Mouse (Mus musculus): ENCODE results near the gene Klhdc3.

The Klhdc3 gene

GRCm38 (mm10) chr17:46656054-46656453, 24.7 kb downstream of the Klhdc3 start:
- DNase-seq: no peak

DNA sequence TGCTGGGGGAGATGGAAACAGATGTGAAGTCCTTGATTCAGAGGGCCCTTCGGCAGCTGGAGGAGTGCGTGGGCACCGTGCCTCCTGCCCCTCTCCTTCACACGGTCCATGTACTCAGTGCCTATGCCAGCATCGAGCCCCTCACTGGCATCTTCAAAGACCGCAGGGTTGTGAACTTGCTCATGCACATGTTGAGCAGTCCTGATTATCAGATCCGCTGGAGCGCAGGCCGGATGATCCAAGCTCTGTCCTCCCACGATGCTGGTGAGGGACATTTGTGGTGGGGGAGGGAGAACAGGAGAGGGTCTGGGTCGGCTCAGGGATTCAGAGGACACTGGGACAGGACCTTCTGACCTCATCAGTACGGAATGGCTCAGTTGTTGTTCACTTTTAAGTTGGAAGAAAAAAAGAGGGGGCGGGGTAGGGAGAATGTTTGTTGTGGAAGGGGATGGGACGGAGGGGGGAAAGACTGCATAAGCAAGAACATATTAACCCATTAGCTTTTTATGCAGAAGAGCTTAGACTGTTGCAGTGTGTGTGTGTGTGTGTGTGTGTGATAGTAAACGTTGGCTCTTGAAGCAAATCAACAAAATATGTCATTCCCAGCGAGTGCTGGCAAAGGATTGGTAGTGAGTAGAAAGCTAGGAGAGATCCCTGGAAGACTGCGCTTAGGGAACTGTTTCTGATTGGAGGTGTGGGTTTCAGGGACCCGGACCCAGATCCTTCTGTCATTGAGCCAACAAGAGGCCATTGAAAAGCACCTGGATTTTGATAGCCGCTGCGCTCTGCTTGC, 28.8 kb downstream of the Klhdc3 start:
- no peak for DNase-seq

- no peak for DNase-seq
Measured at GRCm38 (mm10) chr17:46651292-46651691, 29.4 kb downstream of the Klhdc3 start.

DNA sequence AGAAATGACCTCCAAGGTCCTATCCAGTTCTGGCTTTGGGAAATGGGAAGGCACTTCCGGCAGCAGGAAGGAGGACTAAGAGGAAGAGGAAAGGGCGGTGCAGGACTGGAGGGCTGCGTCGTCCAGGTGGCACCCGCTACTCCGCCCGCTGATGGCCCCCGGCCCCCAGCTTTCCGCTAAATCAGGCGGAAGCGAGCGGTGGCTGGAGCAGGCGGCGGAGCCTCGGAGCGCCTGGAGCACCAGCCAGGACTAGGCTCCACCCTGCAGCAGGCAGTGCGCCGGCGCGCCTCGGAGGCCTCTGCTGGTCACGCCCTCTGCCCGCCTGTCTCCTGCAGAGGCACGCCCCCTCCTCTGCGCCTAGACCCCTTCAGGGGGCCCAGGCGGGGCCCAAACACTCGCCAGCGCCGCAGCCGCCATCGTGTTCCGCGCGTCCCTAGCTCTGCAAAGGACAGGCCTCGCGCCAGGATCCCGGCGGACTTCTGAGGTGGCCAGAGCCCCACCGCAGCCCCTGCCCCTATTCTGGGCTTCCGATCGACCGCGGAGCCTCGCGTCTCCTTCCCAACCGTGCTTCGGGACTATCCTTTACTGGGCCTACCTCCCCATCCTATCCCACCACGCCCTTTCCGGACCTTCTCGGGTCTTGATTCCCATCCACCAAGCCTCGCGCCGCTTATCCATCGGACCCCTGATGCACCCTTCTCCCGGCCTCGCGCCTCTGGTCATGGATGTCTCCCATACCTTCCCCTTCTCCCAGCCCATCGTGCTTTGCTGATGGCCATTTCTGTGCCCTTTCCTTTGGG, 30.3 kb downstream of the Klhdc3 start, which contains the start of gene Cul7:
TSS of gene Cul7 (plus strand) at position 106 of the 800 bp plus-strand sequence.
- peak; percentile 92 to 94 for DNase-seq

- DNase-seq: no peak
Measured at GRCm38 (mm10) chr17:46649811-46650210, 30.9 kb downstream of the Klhdc3 start.

- no peak for DNase-seq
Measured at GRCm38 (mm10) chr17:46648436-46648835, 32.3 kb downstream of the Klhdc3 start.

DNA sequence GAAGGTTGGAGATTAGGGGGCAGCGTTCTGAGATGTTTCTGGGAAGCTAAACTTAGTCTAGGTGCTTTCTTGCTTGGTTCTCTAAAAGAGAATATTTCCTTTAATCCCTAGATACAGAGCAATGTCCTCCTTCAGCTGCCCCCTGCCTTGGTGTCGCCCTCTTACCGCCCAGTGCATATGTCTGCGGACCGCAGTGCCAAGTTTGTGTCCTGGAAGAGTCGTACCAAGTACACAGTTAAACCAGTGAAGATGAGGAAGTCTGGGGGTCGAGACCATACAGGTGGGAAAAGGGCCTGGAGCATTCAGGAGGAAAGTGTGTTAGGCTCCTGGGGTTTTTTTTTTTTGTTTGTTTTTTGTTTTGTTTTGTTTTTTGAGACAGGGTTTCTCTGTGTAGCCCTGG, 33.4 kb downstream of the Klhdc3 start:
- DNase-seq: no peak

DNA sequence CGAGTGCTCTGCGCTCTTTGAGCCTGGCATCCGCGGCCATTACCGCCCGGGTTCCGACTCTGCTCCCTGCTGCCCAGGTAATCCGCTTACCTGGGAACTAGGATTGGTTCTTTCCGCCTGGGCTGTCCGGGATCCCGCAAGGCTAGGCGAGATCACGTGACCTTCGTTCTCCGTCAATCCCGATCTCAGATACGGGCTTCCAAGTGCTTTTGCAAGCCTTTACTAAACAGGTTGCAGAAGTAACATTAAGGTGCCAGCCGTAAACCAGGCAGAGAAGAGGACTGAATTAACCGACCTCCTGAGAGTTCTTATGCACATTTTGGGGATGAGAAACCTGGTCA, 34.4 kb downstream of the Klhdc3 start:
- no peak for DNase-seq

DNA sequence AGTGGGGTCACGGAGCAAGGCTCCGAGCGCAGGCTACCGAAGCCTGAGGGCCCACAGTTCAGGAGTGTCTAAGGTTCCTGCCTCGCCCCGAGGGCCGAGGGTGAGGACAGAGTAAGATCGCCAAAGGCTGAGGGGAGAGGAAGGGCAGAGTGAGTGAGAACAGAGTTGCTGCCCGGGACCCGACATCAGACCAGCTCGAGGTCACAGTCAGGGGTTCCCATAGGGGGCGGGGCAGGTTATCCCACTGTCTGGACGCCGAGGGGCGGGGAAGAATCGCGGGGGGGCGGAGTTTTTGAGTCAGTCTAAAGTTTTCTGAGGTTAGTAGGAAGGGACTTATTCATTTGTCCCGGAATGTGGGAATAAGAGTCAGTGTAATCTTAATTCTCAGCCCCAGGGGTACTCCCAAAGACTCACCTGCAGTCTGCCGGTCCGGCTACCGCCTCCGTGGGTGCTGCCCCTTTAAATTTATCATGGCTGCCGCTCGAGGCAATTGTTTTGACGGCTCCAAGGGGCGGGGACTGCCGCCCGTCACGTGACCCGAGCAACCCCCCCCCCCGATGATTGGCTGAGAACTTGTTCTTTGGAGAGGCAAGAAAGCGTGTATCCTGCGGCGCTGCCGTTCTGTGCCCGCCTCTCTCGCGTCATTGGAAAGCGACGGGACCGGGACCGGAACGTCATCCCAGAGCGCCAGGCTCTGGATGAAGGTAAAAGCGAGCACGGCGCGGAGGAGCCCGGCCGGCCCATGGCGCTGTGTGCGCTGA, 35.0 kb downstream of the Klhdc3 start, which contains the start of the genes Klc4 and Mrpl2:
TSS of gene Klc4 (minus strand) at position 462 of the 761 bp plus-strand sequence.
TSS of gene Mrpl2 (plus strand) at position 669 of the 761 bp plus-strand sequence.
- peak; percentile 98 to 99 for DNase-seq

DNA sequence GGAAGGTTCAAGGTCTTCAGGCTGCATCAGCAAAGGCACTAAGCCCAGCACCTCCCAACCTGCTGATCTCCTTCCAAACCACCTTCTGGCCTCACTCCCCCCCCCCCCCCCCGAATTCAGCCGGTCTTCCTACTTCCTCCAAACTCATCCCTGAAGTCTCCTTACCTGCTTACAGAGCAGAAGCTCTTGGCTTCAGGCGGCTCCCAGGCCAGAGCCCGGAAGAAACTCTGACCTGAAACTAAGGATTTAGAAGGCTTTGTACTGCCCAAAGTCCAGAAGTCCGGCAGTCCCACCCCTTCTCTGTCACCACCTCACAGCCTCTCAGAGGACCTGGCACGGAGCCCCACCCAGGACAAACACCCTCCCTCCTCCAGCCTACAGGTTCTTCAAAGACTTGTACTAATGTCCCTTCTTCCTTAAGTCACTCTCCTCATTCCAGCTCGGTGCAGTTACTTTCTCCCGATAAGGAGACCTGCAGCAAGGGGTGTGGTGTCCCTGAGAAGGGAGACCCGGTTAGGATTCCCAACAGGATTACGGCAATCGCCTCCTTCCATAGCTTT, 35.7 kb downstream of the Klhdc3 start:
- DNase-seq: peak; percentile 87 to 90

GRCm38 (mm10) chr17:46644152-46644805, 36.4 kb downstream of the Klhdc3 start:
- no peak for DNase-seq

DNA sequence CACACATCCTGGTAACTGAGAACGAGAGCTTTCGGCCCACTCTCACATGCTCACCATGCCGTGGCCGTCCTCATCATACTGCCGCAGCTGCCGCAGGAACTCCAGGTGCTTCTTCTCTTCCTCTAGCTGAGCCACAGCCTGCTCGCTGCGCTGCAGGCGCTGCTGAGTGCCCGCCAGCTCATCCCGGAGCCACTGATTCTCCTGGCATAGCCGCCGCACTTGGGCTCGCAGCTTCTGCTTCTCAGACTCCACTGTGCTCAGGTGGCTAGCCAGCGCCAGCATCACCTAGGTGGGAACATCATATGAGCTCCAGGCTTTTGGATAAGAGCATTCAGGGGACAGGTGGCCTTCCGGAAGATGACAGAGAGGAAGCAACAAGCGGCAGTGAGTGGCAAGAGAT, 38.7 kb downstream of the Klhdc3 start:
- DNase-seq: no peak

DNA sequence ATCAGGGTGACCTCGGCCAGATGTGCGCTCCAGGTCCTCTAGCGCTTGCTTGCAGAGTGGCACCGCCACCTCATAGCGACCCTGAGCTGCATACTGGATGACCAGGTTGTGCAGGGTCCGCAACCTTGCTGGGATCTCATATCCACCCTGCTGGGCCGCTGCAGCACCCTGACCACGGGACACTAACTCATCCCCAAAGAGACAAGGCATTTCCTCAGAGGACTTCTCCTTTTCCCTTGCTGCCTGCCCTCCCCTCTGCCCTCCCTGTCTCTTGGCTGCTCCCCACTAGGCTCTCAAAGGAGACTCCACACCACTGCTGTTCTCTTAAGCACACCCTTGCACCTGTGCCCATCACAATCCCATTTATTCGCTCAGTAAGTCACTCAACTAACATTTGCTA, 40.8 kb downstream of the Klhdc3 start:
- no peak for DNase-seq

DNA sequence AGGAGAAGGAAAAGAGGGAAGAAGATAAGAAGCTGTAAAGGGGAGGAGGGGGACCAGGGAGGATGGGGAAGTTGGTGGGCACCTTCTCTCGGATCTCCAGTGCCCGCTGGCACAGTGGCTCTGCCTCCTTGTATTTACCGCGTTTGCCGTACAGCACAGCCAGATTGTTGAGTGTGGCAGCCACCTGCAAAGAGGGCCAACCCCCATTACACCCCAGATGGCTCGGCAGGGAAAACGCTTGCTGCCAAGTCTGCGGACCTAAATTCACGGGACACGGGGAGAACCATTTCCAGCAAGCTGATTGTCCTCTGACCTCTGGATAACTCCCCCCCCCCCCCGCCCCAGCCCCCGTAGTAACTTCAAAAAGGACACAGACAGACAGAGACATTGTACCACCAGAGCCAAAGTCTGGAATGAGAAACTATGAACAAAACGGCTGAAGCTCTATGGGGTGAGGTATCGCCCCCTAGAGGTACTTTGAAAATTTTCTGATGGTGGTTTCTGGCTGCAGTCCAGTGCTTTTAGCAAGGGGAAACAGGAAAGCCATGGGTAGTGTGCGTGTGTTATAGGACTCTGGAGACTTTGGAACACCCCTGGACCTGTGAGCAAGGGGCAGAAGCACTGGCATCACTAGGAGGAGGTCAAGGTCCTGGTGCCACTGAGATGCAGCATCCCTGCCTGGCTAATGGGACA, 43.7 kb downstream of the Klhdc3 start:
- peak; percentile 53 to 76 for DNase-seq

DNA sequence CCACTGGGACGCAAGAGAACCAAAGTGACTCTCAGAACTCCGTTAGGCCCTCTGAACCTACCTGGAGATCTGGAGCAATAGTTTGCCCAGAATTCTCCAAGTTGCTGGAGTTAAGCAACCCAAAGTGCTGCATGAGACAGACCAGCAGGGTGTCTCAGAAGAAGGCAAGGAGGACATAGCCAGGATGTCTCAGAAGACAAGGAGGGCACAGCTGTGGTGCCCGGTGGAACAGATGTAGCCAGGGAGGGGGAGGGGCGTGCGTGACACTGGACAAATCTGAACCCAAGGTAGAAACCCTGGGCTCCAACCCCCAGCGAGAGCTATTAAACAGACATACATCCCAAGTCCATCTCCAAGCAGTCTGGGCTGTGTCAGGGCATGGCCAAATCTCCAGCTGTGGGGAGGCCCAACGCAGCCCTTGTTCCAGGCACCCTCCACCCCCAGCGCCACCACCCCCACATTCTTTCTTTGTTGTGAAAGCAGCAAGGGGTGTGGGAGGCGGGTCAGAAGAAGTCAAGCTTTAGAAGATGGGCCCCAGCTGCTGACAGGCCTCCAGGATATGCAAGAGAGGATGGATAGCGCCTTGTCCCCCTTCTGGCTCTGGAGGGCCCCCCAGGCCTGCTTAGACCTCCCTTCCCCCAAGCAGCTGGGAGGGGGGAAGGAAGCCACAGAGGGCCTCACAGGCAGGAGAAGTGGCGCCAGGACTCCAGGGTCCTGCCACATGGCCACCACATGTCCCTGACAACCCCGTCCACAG, 50.9 kb downstream of the Klhdc3 start:
- peak; percentile 72 to 74 for DNase-seq

- peak; percentile 46 to 63 for DNase-seq
Measured at GRCm38 (mm10) chr17:46628791-46629684, 51.7 kb downstream of the Klhdc3 start, which contains the start of gene Ptk7. Gene Ptk7, minus strand, starts transcription at chr17:46629504.

GRCm38 (mm10) chr17:46628471-46628790, 52.3 kb downstream of the Klhdc3 start:
- peak; percentile 32 to 37 for DNase-seq

DNA sequence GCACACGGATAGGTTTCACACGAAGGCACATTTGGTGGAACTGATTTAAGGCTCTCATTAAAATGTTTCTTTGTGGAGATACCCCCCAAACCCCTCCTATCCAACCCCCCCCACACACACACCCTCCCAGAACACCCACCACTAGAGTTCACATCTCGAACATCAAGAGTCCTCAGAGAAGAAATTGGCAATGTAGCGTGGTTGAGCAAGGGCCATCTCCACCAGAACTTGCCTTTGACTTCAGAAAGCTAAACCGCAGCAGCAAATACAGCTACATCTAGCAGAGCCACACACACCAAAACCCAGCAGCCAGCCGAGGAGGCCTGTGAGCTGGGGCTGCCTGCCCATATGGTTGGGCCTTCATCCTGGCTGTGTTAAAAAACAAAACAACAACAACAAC, 53.3 kb downstream of the Klhdc3 start:
- DNase-seq: peak in 1 of 2 experiments; percentile 49

DNA sequence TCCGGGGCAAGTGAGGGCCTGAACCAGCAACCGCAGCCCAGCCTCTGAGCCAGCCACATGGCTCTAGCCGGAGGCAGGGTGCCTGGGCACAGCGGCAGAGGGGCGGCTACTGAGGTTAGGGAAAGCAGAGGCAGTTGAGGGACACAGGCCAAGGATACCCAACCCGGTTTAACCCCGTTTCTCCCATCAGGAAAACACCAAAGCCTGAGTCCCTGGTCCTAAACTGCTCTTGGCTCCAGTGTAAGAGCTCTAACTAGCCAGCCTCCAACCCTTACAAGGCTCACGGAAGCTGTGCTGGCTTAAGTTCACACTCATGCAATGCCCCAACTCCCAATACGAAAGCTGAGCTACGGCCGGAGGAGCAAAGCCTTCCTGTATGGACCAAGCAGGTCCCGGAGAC, 56.1 kb downstream of the Klhdc3 start:
- DNase-seq: no peak
